Mouse (Mus musculus) C2C12 (cell line): ENCODE measurements around the gene Tekt1.

Experiments used
- CTCF ChIP-seq: IDR thresholded peaks from one replicate; pipeline ENCODE4 v1.5.1; 2011; ENCODE audit not compliant: control insufficient read depth, insufficient read depth, insufficient read length
- MYOD1 ChIP-seq: IDR thresholded peaks from one replicate; pipeline ENCODE4 v1.6.1; 2011; ENCODE audit warnings: low read depth; ENCODE audit not compliant: control insufficient read depth, insufficient read length
- MYOG ChIP-seq: IDR thresholded peaks from one replicate; pipeline ENCODE4 v1.6.1; 2011; ENCODE audit not compliant: control insufficient read depth, insufficient read length; ENCODE audit errors: extremely low read depth
- USF1 ChIP-seq: IDR thresholded peaks from one replicate; pipeline ENCODE4 v1.6.1; 2011; ENCODE audit warnings: low read depth, mild to moderate bottlenecking, control low read depth, moderate library complexity

- TF ChIP-seq CTCF: no peak
- TF ChIP-seq MYOD1: no peak
- no peak for TF ChIP-seq USF1
- no peak for TF ChIP-seq MYOG
Measured at GRCm38 (mm10) chr11:72366126-72366525, 3.9 kb upstream of the Tekt1 start.
